Mouse (Mus musculus) embryonic facial prominence, embryonic 12.5 days (tissue): ENCODE data around the gene Spi1. TPM values are rescaled to one million over a fixed set of nuclear protein-coding genes. Genes with fewer than 3 reads are reported as not detected.

Source experiments
- ATAC-seq: fragments of 200-750 bp; cut with Nextera tagmentation; 2 replicates; pipeline ENCODE4 v1.8.0; 2017; ENCODE audit not compliant: insufficient number of reproducible peaks, insufficient read depth, low FRiP score, low TSS enrichment
- H3K27ac ChIP-seq: fragments of 300-500 bp; sonication (generic); 2 replicates; pipeline ENCODE4 v1.5.1; 2016; ENCODE audit warnings: mild to moderate bottlenecking
- H3K27me3 ChIP-seq: fragments of 300-500 bp; sonication (generic); 2 replicates; pipeline ENCODE4 v1.6.1; 2016; ENCODE audit warnings: mild to moderate bottlenecking, moderate library complexity
- H3K36me3 ChIP-seq: fragments of 300-500 bp; sonication (generic); 2 replicates; pipeline ENCODE4 v1.6.1; 2016; ENCODE audit warnings: mild to moderate bottlenecking
- H3K4me1 ChIP-seq: fragments of 300-500 bp; sonication (generic); 2 replicates; pipeline ENCODE4 v1.6.1; 2016
- H3K4me2 ChIP-seq: fragments of 300-500 bp; sonication (generic); replicated peaks from 2 replicates; pipeline ENCODE4 v1.6.1; 2016; ENCODE audit warnings: mild to moderate bottlenecking, moderate library complexity
- H3K4me3 ChIP-seq: fragments of 300-500 bp; sonication (generic); 2 replicates; pipeline ENCODE4 v1.5.1; 2016; ENCODE audit warnings: mild to moderate bottlenecking
- H3K9ac ChIP-seq: fragments of 300-500 bp; sonication (generic); 2 replicates; pipeline ENCODE4 v1.6.1; 2016; ENCODE audit warnings: mild to moderate bottlenecking, moderate library complexity
- H3K9me3 ChIP-seq: fragments of 300-500 bp; sonication (generic); 2 replicates; pipeline ENCODE4 v1.6.1; 2016; ENCODE audit warnings: mild to moderate bottlenecking, moderate library complexity
- WGBS: fragments of 180-500 bp; shearing (Covaris S2); methylation state at CpG from one replicate; pipeline ENCODE4 v1.1.7; 2016; 5-methylcytosine and 5-hydroxymethylcytosine counted together
- polyA plus RNA-seq: library from polyadenylated mRNA; unstranded; fragments of >200 nt; fragmentation: Nextera tagmentation; extraction: Ambion mirVana; gene quantifications from 2 replicates; pipeline ENCODE4 v1.2.1, GENCODE M21; 2016

The Spi1 gene
- polyA plus RNA-seq, 1 experiment from 2014 or later: 4.0 TPM

DNA sequence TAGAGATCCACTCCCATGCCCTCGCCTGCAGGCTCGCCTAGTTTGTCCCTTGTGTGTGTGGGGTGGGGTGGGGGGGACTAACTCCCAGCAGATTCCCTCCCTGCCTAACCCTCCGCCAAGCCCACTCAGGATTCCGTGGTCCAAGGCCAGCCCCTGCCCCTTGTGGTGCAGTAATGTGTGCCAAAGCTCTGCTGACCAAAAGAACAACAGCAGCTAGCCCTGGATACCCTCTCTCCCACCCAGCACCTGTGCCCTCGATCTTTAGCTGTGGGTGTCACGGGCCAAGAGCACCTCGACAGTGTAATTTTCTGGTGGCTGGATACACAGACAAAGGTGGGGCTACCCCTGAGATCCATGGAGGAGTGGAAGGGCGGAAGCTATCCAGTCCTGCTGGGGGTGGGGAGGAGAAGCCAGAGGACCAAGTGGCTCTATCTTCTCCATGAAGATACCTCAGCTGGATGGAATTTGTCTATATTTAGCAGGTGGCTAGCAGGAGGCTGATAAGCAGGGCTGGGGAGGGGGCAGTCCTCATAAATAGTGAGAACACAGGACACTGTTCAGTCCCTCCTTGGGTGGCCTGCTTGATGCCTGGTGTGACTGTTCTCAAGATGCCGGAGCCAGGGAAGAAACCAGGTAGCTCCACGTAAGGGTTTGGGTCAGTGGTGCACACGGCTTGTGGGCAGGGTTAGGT lies 35.5 kb downstream of the Spi1 start, which contains the start of gene Mybpc3:
TSS of gene Mybpc3 (plus strand) at position 560 of the 691 bp plus-strand sequence.
- Histone ChIP-seq H3K36me3 (no peaks in the 10 kb centered on the region), H3K9me3 (no peaks in the 10 kb centered on the region), H3K27me3 (peaks cover 12% of the 10 kb centered on the region; the same call in 1 of the 2 replicates), H3K4me1 (no peaks in the 10 kb centered on the region; the same call in 1 of the 2 replicates), H3K27ac (no peak within 1 kb of the TSS), H3K4me3 (no peak within 1 kb of the TSS), H3K4me2 (no peak within 1 kb of the TSS), H3K9ac (no peak within 1 kb of the TSS)
- ATAC-seq: no peak
- 81% methylated on average over 11 of the region's 11 CpGs for WGBS

DNA sequence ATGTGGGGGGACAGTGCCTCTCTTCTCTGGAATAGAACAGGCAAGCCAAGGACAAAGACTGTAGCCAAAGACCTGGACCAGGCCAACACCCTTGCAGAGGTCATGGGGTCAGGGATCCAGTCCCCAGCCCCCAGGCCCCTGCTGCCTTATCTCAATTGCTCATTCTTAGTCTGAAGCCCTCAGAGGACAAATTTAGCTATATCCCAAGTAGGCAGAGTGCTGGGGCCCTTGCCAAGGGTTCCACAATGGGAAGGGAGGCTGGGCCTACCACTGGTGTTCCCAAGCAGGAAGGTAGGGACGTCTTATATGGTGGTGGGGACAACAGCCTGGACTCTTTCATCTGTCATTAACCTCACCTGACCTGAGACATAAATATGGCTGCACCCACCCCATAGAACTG lies 36.5 kb downstream of the Spi1 start:
- ATAC-seq: no peak
- Histone ChIP-seq H3K9ac (no peak overlapping the region), H3K36me3 (no peaks in the 10 kb centered on the region), H3K9me3 (no peaks in the 10 kb centered on the region), H3K4me3 (no peak overlapping the region), H3K4me1 (no peaks in the 10 kb centered on the region; the same call in 1 of the 2 replicates), H3K4me2 (no peak overlapping the region), H3K27ac (no peak overlapping the region), H3K27me3 (peaks cover 12% of the 10 kb centered on the region; the same call in 1 of the 2 replicates)
- 50% methylated on average over 1 of the region's 1 CpGs for WGBS

DNA sequence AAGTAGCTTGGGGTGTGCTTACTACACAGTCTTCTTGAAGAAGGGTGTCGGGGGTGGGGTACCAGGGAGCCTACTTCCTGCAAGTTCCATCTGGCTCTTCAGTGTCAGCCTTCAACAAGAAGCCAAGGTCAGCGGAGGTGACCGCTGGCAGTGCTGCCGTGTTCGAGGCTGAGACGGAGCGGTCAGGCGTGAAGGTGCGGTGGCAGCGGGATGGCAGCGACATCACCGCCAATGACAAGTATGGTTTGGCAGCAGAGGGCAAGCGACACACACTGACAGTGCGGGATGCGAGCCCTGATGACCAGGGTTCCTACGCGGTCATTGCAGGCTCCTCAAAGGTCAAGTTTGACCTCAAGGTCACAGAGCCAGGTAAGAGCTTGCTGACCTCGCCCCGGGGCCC lies 36.9 kb downstream of the Spi1 start:
- H3K4me1 ChIP-seq: no peaks in the 10 kb centered on the region; the same call in 1 of the 2 replicates
- H3K27ac ChIP-seq: no peak overlapping the region
- no peak overlapping the region for H3K4me3 ChIP-seq
- peaks cover 12% of the 10 kb centered on the region; the same call in 1 of the 2 replicates for H3K27me3 ChIP-seq
- WGBS: 91% methylated on average over 19 of the region's 19 CpGs
- no peak overlapping the region for H3K4me2 ChIP-seq
- no peaks in the 10 kb centered on the region for H3K36me3 ChIP-seq
- ATAC-seq: no peak
- H3K9me3 ChIP-seq: no peaks in the 10 kb centered on the region
- H3K9ac ChIP-seq: no peak overlapping the region

DNA sequence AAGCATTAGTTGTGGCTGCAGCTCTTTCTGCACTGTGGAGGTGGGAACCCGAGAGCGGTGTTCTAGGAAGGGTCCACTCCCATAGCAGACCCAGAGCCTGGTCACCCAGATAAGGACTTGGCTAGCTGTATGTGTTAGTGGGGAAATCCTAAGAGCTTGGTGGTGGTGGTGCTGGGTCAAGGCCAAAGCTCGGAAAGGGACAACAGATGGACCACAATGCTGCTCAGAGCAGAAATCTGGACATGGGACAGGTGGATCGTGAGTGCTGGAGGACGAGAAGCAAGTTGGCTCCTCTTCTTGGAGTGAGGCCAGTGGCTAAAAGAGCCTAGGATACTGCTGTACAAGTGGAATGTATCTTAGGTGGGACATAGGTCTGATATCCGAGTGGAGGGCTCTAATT lies 37.4 kb downstream of the Spi1 start:
- peaks cover 12% of the 10 kb centered on the region; the same call in 1 of the 2 replicates for H3K27me3 ChIP-seq
- H3K36me3 ChIP-seq: no peaks in the 10 kb centered on the region
- H3K9ac ChIP-seq: no peak overlapping the region
- no peaks in the 10 kb centered on the region; the same call in 1 of the 2 replicates for H3K4me1 ChIP-seq
- H3K9me3 ChIP-seq: no peaks in the 10 kb centered on the region
- ATAC-seq: no peak
- H3K4me3 ChIP-seq: no peak overlapping the region
- WGBS: 82% methylated on average over 6 of the region's 6 CpGs
- H3K27ac ChIP-seq: no peak overlapping the region
- H3K4me2 ChIP-seq: no peak overlapping the region

DNA sequence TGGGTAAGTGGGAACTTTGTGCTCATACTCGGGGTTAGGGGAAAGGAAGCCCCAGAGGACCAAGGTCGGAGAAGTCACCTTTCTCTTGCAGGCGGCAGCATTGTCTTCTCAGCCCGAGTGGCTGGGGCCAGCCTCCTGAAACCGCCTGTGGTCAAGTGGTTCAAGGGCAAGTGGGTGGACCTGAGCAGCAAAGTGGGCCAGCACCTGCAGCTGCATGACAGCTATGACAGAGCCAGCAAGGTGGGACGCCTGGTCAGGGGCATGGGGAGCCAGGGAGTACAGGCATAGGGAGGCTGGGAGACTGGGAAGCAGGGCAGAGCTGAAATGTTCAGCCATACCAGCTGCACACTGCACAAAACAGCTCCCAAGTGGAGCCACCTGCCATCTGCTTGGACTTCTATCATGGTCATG lies 38.1 kb downstream of the Spi1 start:
- H3K27ac ChIP-seq: no peak overlapping the region
- peaks cover 12% of the 10 kb centered on the region; the same call in 1 of the 2 replicates for H3K27me3 ChIP-seq
- no peak overlapping the region for H3K9ac ChIP-seq
- no peaks in the 10 kb centered on the region for H3K36me3 ChIP-seq
- H3K4me2 ChIP-seq: no peak overlapping the region
- 66% methylated on average over 6 of the region's 6 CpGs for WGBS
- H3K4me3 ChIP-seq: no peak overlapping the region
- ATAC-seq: no peak
- no peaks in the 10 kb centered on the region for H3K9me3 ChIP-seq
- no peaks in the 10 kb centered on the region; the same call in 1 of the 2 replicates for H3K4me1 ChIP-seq

DNA sequence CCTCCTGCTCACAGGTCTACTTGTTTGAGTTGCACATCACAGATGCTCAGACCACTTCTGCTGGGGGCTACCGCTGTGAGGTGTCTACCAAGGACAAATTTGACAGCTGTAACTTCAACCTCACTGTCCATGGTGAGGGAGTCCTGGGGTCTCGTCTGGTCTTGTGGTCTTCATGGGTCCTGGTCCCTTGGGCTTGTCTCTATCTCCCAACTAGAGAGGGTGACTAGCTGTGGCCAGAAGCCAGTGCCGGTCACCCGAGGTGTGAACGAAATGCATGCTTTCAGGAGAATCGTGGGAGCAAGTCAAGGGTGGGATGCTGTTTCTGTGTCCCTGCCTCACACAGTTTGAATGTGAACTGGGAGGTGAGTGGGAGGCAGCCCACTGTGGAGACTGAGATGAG lies 38.8 kb downstream of the Spi1 start:
- no peak overlapping the region for H3K9ac ChIP-seq
- H3K27ac ChIP-seq: no peak overlapping the region
- no peak overlapping the region for H3K4me2 ChIP-seq
- no peaks in the 10 kb centered on the region for H3K9me3 ChIP-seq
- ATAC-seq: no peak
- H3K36me3 ChIP-seq: no peaks in the 10 kb centered on the region
- 74% methylated on average over 6 of the region's 6 CpGs for WGBS
- H3K4me1 ChIP-seq: no peaks in the 10 kb centered on the region
- H3K27me3 ChIP-seq: peaks cover 10% of the 10 kb centered on the region; the same call in 1 of the 2 replicates
- no peak overlapping the region for H3K4me3 ChIP-seq

DNA sequence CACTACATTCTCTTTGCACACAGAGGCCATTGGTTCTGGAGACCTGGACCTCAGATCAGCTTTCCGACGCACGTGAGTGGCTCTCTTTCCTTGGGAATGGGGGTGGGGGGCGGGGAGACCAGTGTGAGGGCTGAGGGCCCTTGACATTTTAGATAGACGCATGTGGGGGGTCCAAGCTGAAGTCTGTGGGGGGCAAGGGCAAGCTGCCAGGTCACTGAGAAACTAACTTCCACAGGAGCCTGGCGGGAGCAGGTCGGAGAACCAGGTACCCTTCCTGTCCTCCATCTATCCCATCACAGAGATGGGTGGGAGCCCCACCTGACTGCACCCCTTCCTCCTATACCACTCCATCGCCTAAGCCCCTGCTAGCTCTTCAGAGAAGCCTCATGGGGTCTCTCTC lies 39.3 kb downstream of the Spi1 start:
- Histone ChIP-seq H3K9ac (no peak overlapping the region), H3K4me1 (no peaks in the 10 kb centered on the region), H3K27ac (no peak overlapping the region), H3K9me3 (no peaks in the 10 kb centered on the region), H3K4me3 (no peak overlapping the region), H3K27me3 (0 out of 2 replicates have a peak, but pooled peaks cover 6% of the 10 kb centered on the region), H3K36me3 (no peaks in the 10 kb centered on the region), H3K4me2 (no peak overlapping the region)
- no peak for ATAC-seq
- WGBS: 52% methylated on average over 8 of the region's 8 CpGs

DNA sequence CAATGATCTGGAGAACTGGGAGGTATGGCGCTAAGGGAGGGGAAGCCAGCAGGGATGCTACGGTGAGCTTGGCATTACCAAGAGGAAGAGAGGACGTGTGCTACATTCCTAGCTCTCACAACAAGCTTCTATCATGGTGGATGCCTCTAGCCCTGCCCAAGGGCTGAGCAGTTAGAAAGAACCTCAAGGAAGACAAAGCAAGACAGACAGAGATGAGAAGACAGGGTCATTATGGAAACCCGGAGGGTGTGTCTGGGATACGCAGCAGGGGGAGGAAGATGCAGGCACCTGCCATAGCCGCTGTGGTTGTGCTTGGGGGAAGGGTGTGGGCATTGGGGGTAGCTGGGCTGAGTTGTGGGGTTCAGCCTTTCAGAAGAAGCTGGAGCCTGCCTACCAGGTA lies 41.3 kb downstream of the Spi1 start:
- H3K27me3 ChIP-seq: 0 out of 2 replicates have a peak, but pooled peaks cover 3% of the 10 kb centered on the region
- H3K9me3 ChIP-seq: no peaks in the 10 kb centered on the region
- H3K4me3 ChIP-seq: no peak overlapping the region
- H3K4me1 ChIP-seq: no peaks in the 10 kb centered on the region
- ATAC-seq: no peak
- 78% methylated on average over 6 of the region's 6 CpGs for WGBS
- no peaks in the 10 kb centered on the region for H3K36me3 ChIP-seq
- no peak overlapping the region for H3K27ac ChIP-seq
- no peak overlapping the region for H3K9ac ChIP-seq
- no peak overlapping the region for H3K4me2 ChIP-seq

DNA sequence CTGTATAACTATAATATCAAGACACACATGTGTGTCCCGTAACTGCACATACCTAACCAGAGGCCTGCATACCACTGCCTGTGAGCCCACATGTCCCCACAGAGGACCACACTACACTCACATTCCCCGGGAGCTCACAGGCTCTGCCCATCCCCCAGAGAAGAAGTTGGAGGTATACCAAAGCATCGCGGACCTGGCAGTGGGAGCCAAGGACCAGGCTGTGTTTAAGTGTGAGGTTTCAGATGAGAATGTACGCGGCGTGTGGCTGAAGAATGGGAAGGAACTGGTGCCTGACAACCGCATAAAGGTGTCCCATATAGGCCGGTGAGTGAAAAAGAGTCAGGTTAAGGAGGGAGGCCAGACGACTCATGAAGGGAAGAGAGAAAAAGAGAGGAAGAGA lies 42.9 kb downstream of the Spi1 start:
- no peak overlapping the region for H3K4me3 ChIP-seq
- no peaks in the 10 kb centered on the region for H3K27me3 ChIP-seq
- ATAC-seq: no peak
- 88% methylated on average over 10 of the region's 10 CpGs for WGBS
- H3K4me2 ChIP-seq: no peak overlapping the region
- H3K9ac ChIP-seq: no peak overlapping the region
- no peaks in the 10 kb centered on the region for H3K4me1 ChIP-seq
- H3K9me3 ChIP-seq: no peaks in the 10 kb centered on the region
- H3K27ac ChIP-seq: no peak overlapping the region
- H3K36me3 ChIP-seq: no peaks in the 10 kb centered on the region

DNA sequence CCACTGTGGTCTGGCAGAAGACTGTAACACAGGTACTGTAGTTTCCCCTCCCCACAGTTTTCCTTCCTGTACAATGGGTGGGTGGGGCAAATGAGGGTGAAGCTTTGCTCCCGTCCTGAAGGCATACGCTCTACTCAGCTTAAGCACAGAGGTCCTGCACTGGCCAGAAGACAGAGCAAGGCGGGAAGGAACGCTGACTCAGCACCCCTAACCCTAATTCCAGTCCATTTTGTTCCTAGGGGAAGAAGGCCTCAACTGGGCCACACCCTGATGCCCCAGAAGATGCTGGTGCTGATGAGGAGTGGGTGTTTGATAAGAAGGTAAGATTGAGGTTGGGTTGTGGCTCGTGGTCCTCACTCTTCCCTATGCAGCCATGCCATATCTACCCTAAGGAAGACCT lies 46.6 kb downstream of the Spi1 start:
- no peaks in the 10 kb centered on the region for H3K27me3 ChIP-seq
- no peak overlapping the region for H3K27ac ChIP-seq
- H3K4me1 ChIP-seq: no peaks in the 10 kb centered on the region
- no peak overlapping the region for H3K4me3 ChIP-seq
- no peak for ATAC-seq
- H3K9me3 ChIP-seq: no peaks in the 10 kb centered on the region
- WGBS: 80% methylated on average over 5 of the region's 5 CpGs
- H3K4me2 ChIP-seq: no peak overlapping the region
- H3K9ac ChIP-seq: no peak overlapping the region
- H3K36me3 ChIP-seq: no peaks in the 10 kb centered on the region

DNA sequence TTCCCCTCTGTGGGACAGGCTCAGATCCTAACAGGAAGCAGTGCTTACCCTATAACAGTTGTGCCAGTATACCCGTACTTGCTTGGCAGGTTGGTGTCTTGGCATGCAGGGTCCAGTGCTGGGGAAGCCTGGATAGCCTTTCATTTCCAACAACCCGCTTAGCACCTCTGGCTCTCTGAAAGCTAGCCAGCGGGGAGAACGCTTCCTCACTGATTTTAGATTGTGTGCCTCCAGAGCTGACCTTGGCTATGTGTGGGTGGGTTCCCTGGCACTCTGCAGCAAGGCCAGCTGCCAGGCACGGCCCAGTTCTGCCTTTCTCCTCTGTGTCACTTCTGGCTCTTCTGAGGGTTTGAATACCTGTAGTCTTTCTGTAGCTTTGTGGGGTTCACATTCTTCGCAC lies 47.9 kb downstream of the Spi1 start:
- Histone ChIP-seq H3K27ac (no peak overlapping the region), H3K9me3 (no peaks in the 10 kb centered on the region), H3K4me3 (no peak overlapping the region), H3K4me2 (no peak overlapping the region), H3K27me3 (no peaks in the 10 kb centered on the region), H3K4me1 (no peaks in the 10 kb centered on the region), H3K9ac (no peak overlapping the region), H3K36me3 (no peaks in the 10 kb centered on the region)
- ATAC-seq: no peak
- 84% methylated on average over 6 of the region's 6 CpGs for WGBS

DNA sequence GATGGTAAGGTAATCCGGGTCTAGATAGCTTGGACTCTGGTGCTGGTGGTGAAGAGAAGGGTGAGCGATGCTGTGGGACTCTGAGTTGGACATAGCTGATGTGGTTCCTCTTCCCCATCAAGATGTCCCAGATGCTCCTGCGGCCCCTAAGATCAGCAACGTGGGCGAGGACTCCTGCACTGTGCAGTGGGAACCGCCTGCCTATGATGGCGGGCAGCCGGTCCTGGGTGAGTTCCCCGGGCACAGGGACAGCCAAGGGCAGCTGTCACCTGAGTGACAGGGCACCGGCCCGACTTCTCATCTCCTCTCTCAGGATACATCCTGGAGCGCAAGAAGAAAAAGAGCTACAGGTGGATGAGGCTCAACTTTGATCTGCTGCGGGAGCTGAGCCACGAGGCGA lies 49.1 kb downstream of the Spi1 start:
- no peaks in the 10 kb centered on the region for H3K9me3 ChIP-seq
- WGBS: 91% methylated on average over 15 of the region's 15 CpGs
- no peak overlapping the region for H3K4me2 ChIP-seq
- no peak overlapping the region for H3K4me3 ChIP-seq
- ATAC-seq: no peak
- H3K27me3 ChIP-seq: no peaks in the 10 kb centered on the region
- H3K27ac ChIP-seq: no peak overlapping the region
- H3K36me3 ChIP-seq: no peaks in the 10 kb centered on the region
- no peaks in the 10 kb centered on the region for H3K4me1 ChIP-seq
- H3K9ac ChIP-seq: no peak overlapping the region
